Mouse (Mus musculus): ENCODE measurements around the gene Nr4a1. TPM values are rescaled to one million over a fixed set of nuclear protein-coding genes. Genes with fewer than 3 reads are reported as not detected.

Gene Nr4a1
- polyA plus RNA-seq, 1 experiment from 2014 or later: 8.8 TPM

GRCm38 (mm10) chr15:101286129-101286770 is 32.2 kb downstream of the Nr4a1 start:
- H3K27me3 ChIP-seq (ENCODE audit: insufficient read depth, low read length): no peaks in the 10 kb centered on the region
- no peak overlapping the region for H3K4me2 ChIP-seq
- ATAC-seq (ENCODE audit: insufficient read depth): no peak
- peaks cover 6% of the 10 kb centered on the region; the same call in 1 of the 2 replicates for H3K4me1 ChIP-seq (ENCODE audit: insufficient read depth)
- no peak overlapping the region for H3K4me3 ChIP-seq (ENCODE audit: low read depth, low read length)
- peaks cover 50% of the 10 kb centered on the region for H3K36me3 ChIP-seq (ENCODE audit: insufficient read depth)
- peak; percentile 34 for DNase-seq
- no peaks in the 10 kb centered on the region for H3K9me3 ChIP-seq (ENCODE audit: low read depth, low read length)
- no peak overlapping the region for H3K27ac ChIP-seq (ENCODE audit: low read depth)
- peak; percentile 67 for TF ChIP-seq CTCF (IDR thresholded peaks at IDR 0.05; ENCODE audit: low read depth)
- 65% methylated on average over 9 of the region's 9 CpGs for WGBS
- H3K9ac ChIP-seq: no peak overlapping the region

- Histone ChIP-seq H3K4me2 (no peak overlapping the region), H3K9ac (no peak overlapping the region), H3K4me3 (ENCODE audit: low read depth, low read length) (no peak overlapping the region), H3K36me3 (ENCODE audit: insufficient read depth) (peaks cover 58% of the 10 kb centered on the region), H3K27ac (ENCODE audit: low read depth) (no peak overlapping the region), H3K27me3 (ENCODE audit: insufficient read depth, low read length) (no peaks in the 10 kb centered on the region), H3K4me1 (ENCODE audit: insufficient read depth) (peaks cover 6% of the 10 kb centered on the region; the same call in 1 of the 2 replicates), H3K9me3 (ENCODE audit: low read depth, low read length) (no peaks in the 10 kb centered on the region)
- 80% methylated on average over 6 of the region's 6 CpGs for WGBS
- ATAC-seq (ENCODE audit: insufficient read depth) (no peak), DNase-seq (no peak)
- TF ChIP-seq CTCF (IDR thresholded peaks at IDR 0.05; ENCODE audit: low read depth): no peak
Measured at GRCm38 (mm10) chr15:101287361-101287760, 33.3 kb downstream of the Nr4a1 start.

DNA sequence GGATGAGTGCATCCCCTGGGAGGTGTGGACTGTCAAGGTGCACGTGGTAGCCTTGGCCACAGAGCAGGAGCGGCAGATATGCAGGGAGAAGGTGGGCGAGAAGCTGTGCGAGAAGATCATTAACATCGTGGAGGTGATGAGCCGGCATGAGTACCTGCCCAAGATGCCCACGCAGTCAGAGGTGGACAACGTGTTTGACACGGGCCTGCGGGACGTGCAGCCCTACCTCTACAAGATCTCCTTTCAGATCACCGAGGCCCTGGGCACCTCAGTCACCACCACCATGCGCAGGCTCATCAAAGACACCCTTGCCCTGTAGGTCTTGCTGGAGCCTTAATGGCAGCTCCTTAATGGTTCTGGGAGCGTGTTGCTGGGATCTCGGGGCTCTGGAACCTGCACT is 36.3 kb downstream of the Nr4a1 start:
- Histone ChIP-seq H3K4me2 (no peak overlapping the region), H3K9ac (no peak overlapping the region), H3K4me1 (ENCODE audit: insufficient read depth) (no peaks in the 10 kb centered on the region; the same call in 1 of the 2 replicates), H3K36me3 (ENCODE audit: insufficient read depth) (peaks cover 58% of the 10 kb centered on the region), H3K27me3 (ENCODE audit: insufficient read depth, low read length) (no peaks in the 10 kb centered on the region), H3K9me3 (ENCODE audit: low read depth, low read length) (no peaks in the 10 kb centered on the region), H3K27ac (ENCODE audit: low read depth) (no peak overlapping the region), H3K4me3 (ENCODE audit: low read depth, low read length) (no peak overlapping the region)
- ATAC-seq (ENCODE audit: insufficient read depth): no peak
- no peak for TF ChIP-seq CTCF (IDR thresholded peaks at IDR 0.05; ENCODE audit: low read depth)
- DNase-seq: no peak
- 92% methylated on average over 15 of the region's 15 CpGs for WGBS

- no peak for DNase-seq
- peaks cover 48% of the 10 kb centered on the region for H3K36me3 ChIP-seq (ENCODE audit: insufficient read depth)
- no peak for TF ChIP-seq CTCF (IDR thresholded peaks at IDR 0.05; ENCODE audit: low read depth)
Measured at GRCm38 (mm10) chr15:101292012-101292411, 37.9 kb downstream of the Nr4a1 start.

GRCm38 (mm10) chr15:101293025-101293621 is 39.1 kb downstream of the Nr4a1 start, which contains the start of gene 6030408B16Rik:
Gene 6030408B16Rik (plus strand): TSS chr15:101293212.
- H3K4me2 ChIP-seq: peak within 1 kb of the TSS; percentile 61
- no peaks in the 10 kb centered on the region for H3K27me3 ChIP-seq (ENCODE audit: insufficient read depth, low read length)
- DNase-seq (peak; percentile 72), ATAC-seq (ENCODE audit: insufficient read depth) (peak; percentile 68; the same call in 1 of the 2 replicates)
- H3K4me1 ChIP-seq (ENCODE audit: insufficient read depth): peaks cover 3% of the 10 kb centered on the region
- H3K9ac ChIP-seq: peak within 1 kb of the TSS; percentile 58
- peaks cover 38% of the 10 kb centered on the region for H3K36me3 ChIP-seq (ENCODE audit: insufficient read depth)
- TF ChIP-seq CTCF (IDR thresholded peaks at IDR 0.05; ENCODE audit: low read depth): no peak
- peak within 1 kb of the TSS; percentile 93 for H3K27ac ChIP-seq (ENCODE audit: low read depth)
- no peaks in the 10 kb centered on the region for H3K9me3 ChIP-seq (ENCODE audit: low read depth, low read length)
- WGBS: 30% methylated on average over 18 of the region's 18 CpGs
- peak within 1 kb of the TSS; percentile 40 for H3K4me3 ChIP-seq (ENCODE audit: low read depth, low read length)

More at GRCm38 (mm10) chr15:101292012-101292411, 37.9 kb downstream of the Nr4a1 start:
- Histone ChIP-seq H3K4me2 (no peak overlapping the region), H3K4me1 (ENCODE audit: insufficient read depth) (no peaks in the 10 kb centered on the region; the same call in 1 of the 2 replicates), H3K27me3 (ENCODE audit: insufficient read depth, low read length) (no peaks in the 10 kb centered on the region), H3K4me3 (ENCODE audit: low read depth, low read length) (no peak overlapping the region), H3K9ac (no peak overlapping the region), H3K27ac (ENCODE audit: low read depth) (no peak overlapping the region), H3K9me3 (ENCODE audit: low read depth, low read length) (no peaks in the 10 kb centered on the region)
- 72% methylated on average over 3 of the region's 3 CpGs for WGBS
- ATAC-seq (ENCODE audit: insufficient read depth): no peak

GRCm38 (mm10) chr15:101294028-101294894 is 40.2 kb downstream of the Nr4a1 start:
- peak overlapping the region; percentile 40 for H3K4me3 ChIP-seq (ENCODE audit: low read depth, low read length)
- H3K9me3 ChIP-seq (ENCODE audit: low read depth, low read length): no peaks in the 10 kb centered on the region
- H3K27me3 ChIP-seq (ENCODE audit: insufficient read depth, low read length): no peaks in the 10 kb centered on the region
- H3K9ac ChIP-seq: peak overlapping the region; percentile 58
- TF ChIP-seq CTCF (IDR thresholded peaks at IDR 0.05; ENCODE audit: low read depth): no peak
- H3K36me3 ChIP-seq (ENCODE audit: insufficient read depth): peaks cover 29% of the 10 kb centered on the region
- WGBS: 22% methylated on average over 16 of the region's 16 CpGs
- H3K27ac ChIP-seq (ENCODE audit: low read depth): peak overlapping the region; percentile 93
- ATAC-seq (ENCODE audit: insufficient read depth): peak; percentile 77
- H3K4me2 ChIP-seq: peak overlapping the region; percentile 61
- DNase-seq: peak; percentile 93
- H3K4me1 ChIP-seq (ENCODE audit: insufficient read depth): peaks cover 9% of the 10 kb centered on the region
